Mouse (Mus musculus) kidney, postnatal 36 days (tissue): ENCODE data around the gene Rcvrn.

Source experiments
- DNase-seq, 2 experiments: peaks; one replicate each; pipeline ENCODE4 v3.0.0; 2021 to 2022; ENCODE audit warnings: mixed read lengths in 2 of 2

Gene Rcvrn

DNA sequence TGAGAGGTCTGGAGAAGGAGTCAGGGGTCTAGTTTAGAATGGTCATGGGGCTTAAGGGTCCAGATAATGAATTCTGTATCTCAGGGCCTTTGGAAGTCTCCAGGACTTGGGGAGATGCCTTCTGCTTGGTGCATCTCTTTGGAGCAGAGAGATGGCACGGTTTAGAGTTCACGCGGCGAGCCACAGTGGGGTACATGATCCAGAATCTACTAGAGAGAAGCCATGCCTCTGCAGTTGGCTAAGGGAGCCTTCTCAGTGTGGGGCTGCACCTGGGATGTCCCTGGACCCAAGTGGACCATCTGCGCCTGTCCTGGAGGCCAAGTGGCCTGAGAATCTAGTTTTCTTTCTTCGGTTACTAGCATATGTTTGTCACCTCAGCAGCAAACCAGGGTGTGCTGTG lies 25.1 kb upstream of the Rcvrn start:
- no peak for DNase-seq

DNA sequence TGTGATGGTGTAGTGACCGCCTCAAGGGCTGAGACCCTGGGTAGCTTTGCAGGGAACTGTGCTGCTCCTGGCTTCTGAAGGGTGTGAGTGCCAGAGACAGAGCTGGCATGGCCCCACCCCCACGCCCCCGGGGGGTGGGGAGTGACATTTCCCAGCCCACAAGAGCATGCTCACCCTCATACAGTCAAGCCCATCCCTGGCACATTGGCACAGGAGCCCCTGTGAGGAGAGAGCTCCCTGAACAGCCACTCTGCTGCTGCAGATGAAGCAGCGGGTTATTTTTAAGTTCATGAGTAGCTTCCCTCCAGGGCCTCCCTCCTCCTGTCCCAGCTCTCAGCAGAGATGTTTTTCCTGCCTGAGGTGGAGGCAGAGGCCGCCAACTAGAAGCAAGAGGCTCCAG lies 23.0 kb upstream of the Rcvrn start:
- no peak for DNase-seq

GRCm38 (mm10) chr11:67675562-67676540 lies 19.3 kb upstream of the Rcvrn start:
- peak; percentile 56 to 69 for DNase-seq

- DNase-seq = no peak
These were observed 15.8 kb upstream of the Rcvrn start for GRCm38 (mm10) chr11:67679300-67679699.

GRCm38 (mm10) chr11:67679930-67680329 lies 15.2 kb upstream of the Rcvrn start:
- no peak for DNase-seq

DNA sequence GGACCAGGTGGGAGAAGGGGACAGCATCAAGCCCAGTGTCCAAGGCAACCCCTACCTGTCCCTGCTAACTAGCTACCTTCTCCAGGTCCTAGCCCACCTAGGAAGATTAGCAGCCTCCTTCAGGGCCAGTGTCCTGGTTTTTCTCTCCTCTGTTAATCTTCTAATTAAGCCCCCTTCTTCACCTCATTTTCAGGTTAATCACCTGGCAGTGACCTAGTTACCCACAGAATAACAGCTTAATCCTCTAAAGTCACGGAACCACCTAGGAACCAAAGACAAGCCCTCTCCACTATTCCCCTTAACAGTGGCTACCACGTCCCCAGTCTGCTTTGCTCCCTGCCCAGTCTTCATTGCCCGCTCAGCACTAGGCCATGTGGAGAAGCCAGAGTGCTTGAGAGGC lies 13.3 kb upstream of the Rcvrn start:
- DNase-seq = no peak

DNA sequence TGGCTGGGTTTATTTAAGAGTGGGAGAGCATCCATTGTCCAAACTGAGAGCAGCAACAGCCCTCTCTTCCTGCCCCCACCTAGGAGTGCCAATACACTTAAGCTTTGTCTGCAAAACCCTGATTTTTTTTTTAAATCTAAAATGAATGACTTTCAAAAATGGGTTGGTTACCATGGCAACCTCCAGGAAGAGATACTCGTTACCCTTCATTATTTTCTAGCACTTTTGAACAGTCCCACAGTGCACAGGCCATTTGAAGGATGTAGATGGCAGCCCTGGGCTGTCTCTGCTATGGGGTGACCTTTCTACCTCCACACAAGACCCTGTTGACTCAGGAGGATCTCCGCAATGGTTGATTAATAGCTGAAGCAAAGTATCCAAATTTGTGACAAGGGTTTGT lies 9.0 kb upstream of the Rcvrn start:
- DNase-seq = no peak

DNA sequence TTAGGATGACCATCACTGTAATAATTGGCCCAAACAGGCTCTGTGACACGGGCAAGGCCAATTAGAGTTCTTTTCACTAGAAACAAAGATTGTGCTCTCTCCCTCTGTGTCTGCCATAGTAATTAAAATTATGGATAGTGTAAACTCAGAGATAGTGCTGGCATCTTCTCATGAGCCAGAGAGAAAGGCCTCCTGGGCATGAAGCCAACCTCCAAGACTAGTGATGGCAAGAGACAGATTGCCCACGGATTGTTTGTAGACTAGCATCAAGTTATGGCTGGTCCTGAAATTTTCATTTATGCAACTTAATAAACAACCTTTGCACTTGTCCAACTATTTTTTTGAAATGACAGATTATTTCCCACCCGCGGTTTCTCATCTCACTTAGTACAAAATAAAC lies 17.9 kb downstream of the Rcvrn start:
- no peak for DNase-seq

GRCm38 (mm10) chr11:67715382-67715781 lies 20.3 kb downstream of the Rcvrn start:
- no peak for DNase-seq

DNA sequence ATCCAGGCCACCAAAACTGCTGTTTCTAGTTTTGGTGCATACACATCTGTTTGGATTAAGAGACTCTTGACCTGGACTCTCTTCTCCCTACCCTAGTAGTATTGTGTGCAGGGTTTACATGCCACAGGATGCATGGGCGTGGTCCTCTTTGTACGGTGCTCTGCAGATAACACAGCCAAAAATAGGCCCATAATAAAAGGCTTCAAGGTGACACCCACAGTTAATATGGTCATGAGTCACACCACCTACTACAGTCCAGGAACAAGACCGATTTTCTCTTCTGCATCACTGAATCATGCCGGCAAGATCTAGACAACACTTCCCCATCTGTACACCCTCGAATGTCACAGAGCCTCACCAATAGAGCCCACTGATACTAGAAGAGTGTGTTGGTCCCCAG lies 26.4 kb downstream of the Rcvrn start:
- DNase-seq = no peak

DNA sequence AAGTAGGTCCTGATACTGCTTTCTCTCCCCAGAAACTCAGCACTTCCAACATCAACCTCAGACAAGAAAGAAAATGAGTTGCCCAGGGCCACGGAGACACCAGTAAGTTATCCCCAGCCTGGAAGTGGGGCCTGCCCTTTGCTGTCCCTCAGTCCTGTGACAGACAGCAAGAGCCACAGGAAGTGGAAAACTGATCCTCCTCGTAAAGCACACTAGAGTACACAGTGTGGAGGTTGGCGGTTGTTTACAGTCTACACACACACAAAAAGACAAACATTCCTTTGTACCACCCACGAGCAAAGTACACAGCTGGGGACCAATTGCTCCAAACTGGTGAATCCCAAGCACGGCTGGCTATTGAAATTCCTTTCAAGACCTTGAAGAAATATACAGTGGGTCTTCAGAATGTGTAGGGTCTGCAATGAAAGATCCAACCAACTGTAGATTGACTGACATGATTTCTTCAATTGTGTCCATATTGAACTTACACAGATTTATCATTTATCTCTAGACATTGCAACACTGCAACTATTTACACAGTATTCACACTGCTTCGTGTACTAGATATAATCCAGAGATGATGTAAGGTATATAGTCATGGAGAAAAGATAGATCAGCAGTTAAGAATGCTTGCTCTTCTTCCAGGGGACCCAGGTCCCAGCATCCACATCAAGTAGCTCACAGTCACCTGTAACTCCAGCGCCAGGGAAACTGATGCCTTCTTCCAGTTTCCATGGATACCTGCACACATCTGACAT lies 27.5 kb downstream of the Rcvrn start:
- no peak for DNase-seq

- DNase-seq = no peak
These were observed 28.3 kb downstream of the Rcvrn start for GRCm38 (mm10) chr11:67723231-67724013.

DNA sequence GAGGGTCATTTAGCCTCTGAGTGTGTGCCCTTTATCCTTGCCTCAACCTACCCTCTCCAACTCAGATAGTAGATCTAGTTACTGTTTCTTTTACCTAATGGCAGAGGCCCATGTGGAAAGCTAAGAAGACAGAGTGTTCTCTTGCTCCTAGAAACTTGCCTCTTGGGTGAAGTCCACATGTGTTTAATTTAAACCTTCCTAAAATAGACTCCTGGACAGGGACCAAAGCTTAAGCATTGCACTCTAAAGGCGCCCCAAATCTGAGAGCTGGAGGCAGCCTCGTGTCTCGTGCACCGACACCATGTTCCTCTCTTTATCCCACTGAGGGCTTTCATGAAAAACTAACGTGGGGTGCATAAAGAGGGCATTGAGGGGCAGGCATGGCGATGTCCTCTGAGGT lies 32.0 kb downstream of the Rcvrn start:
- no peak for DNase-seq

DNA sequence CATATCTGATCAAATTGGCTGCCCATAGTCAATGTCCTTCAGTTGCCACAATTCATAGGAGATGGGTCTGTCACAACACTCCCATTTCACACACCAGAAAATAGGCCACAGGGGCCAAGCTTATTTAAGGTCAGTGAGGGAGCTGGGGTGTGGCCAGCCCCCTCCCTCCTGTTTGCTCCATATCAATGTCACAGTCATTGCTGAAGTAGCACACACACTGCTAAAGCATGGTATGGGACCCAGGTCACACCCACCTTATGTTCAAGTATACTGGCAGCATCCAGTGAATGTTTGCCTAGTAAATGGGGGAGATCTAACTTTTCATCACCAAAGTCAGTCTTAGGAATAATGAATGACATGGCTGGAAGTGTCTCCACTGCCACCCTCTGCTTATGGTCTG lies 33.6 kb downstream of the Rcvrn start:
- DNase-seq = no peak

DNA sequence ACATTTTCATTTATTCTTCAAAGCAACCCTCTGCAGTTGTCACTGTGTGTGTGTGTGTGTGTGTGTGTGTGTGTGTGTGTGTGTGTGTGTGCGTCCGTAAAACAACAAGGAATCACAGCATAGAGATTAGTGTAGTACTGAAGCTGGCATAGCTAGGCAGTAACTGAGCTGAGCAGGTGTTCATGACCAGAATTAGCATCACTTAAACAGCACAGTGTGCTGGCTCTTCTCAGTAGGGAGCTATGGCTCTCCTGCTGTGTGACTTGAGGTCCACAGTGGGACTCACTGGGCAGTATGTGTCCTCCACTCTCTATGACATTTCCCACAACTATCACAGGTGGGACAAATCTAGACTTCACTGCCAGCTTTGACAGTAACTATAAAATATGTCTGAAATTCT lies 35.9 kb downstream of the Rcvrn start:
- no peak for DNase-seq

DNA sequence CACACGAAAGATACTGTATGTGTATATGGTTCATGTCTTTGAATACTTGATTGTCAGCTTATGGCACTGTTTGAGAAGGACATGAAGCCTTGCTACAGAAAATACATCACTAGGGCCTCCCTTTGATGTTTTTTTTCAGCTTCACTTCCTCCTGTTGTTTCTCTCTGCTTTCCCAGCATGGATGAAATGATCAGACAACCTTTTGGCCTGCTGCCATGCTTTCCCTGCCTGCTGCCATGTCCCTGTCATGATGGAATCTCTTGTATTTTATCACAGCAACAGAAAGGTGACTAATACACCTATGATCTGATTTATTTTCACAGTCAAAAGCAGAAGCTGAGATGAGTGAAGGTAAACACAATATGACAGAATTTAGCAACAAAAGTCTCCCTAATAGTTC lies 38.6 kb downstream of the Rcvrn start:
- DNase-seq = no peak

GRCm38 (mm10) chr11:67734597-67734996 lies 39.5 kb downstream of the Rcvrn start:
- DNase-seq = no peak

- DNase-seq = no peak
These were observed 43.2 kb downstream of the Rcvrn start for GRCm38 (mm10) chr11:67738345-67738744.

GRCm38 (mm10) chr11:67738846-67739490 lies 43.8 kb downstream of the Rcvrn start:
- DNase-seq = no peak

GRCm38 (mm10) chr11:67741569-67741968 lies 46.4 kb downstream of the Rcvrn start:
- DNase-seq = no peak
